Mouse (Mus musculus): ENCODE results near the gene Llgl1. TPM values are rescaled to one million over a fixed set of nuclear protein-coding genes. Genes with fewer than 3 reads are reported as not detected.

The Llgl1 gene
- polyA plus RNA-seq, 1 experiment from 2014 or later = 32.6 TPM

DNA sequence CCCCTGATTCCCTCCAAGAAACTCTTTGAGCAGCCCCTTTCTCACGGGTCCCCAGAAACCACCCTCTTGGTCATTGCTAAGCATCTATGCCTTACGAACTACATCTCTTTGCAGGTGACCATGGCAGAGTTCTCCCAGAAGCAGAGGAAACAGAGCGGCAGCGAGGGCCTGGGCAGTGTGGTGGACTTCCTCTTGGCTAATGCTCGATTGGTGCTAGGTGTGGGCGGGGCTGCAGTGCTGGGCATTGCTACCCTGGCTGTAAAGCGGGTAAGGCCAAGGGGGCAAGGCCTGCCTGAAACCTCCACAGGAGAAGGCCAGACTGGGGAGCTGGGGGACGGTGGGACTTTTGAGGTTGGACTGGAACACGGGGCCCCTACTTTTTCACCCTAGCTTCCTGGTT is 30.6 kb downstream of the Llgl1 start:
- 85% methylated on average over 9 of the region's 9 CpGs for WGBS (ENCODE audit: insufficient replicate concordance)
- no peaks in the 10 kb centered on the region for H3K9me3 ChIP-seq (replicated peaks; ENCODE audit: control insufficient read depth, low read length)
- no peak overlapping the region for H3K4me3 ChIP-seq (ENCODE audit: low read depth, low read length)
- ATAC-seq (replicated peaks; ENCODE audit: insufficient number of reproducible peaks, low FRiP score, low TSS enrichment) = no peak
- no peak overlapping the region for H3K27ac ChIP-seq (ENCODE audit: low read depth, low read length)
- peaks cover 13% of the 10 kb centered on the region; the same call in 1 of the 2 replicates for H3K36me3 ChIP-seq (ENCODE audit: control insufficient read depth, insufficient read depth, low read length)
- no peak overlapping the region for H3K4me2 ChIP-seq
- H3K4me1 ChIP-seq (ENCODE audit: control insufficient read depth, insufficient read depth, low read length) = peaks cover 18% of the 10 kb centered on the region
- no peaks in the 10 kb centered on the region for H3K27me3 ChIP-seq (ENCODE audit: control insufficient read depth, insufficient read depth, low read length)
- H3K9ac ChIP-seq (ENCODE audit: low read depth, low read length) = no peak overlapping the region

DNA sequence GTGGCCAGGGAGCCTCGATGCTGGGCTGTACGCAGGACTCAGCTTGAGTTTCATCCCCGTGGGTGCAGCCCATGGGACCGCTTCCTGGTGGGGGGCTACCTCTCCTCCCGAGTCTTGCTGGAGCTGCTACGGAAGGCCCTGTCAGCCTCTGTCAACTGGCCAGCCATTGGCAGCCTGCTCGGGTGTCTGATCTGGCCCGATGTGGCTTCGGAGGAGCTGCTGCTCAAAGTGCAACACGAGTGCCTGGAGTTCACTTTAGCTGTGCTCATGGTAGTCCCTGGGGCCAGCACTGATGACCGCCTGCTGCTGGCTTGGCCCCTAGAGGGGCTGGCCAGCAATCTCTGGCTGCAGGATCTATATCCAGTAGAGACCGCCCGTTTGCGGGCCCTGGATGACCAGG is 31.7 kb downstream of the Llgl1 start:
- Histone ChIP-seq H3K27me3 (ENCODE audit: control insufficient read depth, insufficient read depth, low read length) (no peaks in the 10 kb centered on the region), H3K9ac (ENCODE audit: low read depth, low read length) (no peak overlapping the region), H3K36me3 (ENCODE audit: control insufficient read depth, insufficient read depth, low read length) (peaks cover 11% of the 10 kb centered on the region; the same call in 1 of the 2 replicates), H3K4me2 (no peak overlapping the region), H3K27ac (ENCODE audit: low read depth, low read length) (no peak overlapping the region), H3K4me1 (ENCODE audit: control insufficient read depth, insufficient read depth, low read length) (peaks cover 14% of the 10 kb centered on the region), H3K4me3 (ENCODE audit: low read depth, low read length) (no peak overlapping the region), H3K9me3 (replicated peaks; ENCODE audit: control insufficient read depth, low read length) (no peaks in the 10 kb centered on the region)
- no peak for ATAC-seq (replicated peaks; ENCODE audit: insufficient number of reproducible peaks, low FRiP score, low TSS enrichment)
- WGBS (ENCODE audit: insufficient replicate concordance) = 85% methylated on average over 14 of the region's 14 CpGs

DNA sequence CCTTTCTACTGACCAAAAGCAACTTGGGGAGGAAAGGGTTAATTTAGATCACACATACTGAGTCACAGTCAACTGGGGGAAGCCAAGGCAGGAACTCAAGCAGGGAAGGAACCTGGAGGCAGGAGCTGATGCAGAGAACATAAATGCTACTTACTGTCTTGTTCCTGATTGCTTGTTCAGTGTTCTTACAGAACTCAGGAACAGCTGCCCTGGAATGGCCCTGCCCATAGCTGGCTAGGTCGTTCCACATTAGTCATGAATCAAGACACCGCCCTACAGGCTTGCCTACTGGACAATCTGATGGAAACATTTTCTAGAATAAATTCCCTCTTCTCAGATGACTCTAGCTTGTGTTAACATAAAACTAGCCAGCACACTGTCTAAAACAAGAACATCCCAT is 34.7 kb downstream of the Llgl1 start:
- peaks cover 2% of the 10 kb centered on the region for H3K4me1 ChIP-seq (ENCODE audit: control insufficient read depth, insufficient read depth, low read length)
- H3K4me2 ChIP-seq = no peak overlapping the region
- H3K9me3 ChIP-seq (replicated peaks; ENCODE audit: control insufficient read depth, low read length) = no peaks in the 10 kb centered on the region
- H3K27ac ChIP-seq (ENCODE audit: low read depth, low read length) = no peak overlapping the region
- peaks cover 14% of the 10 kb centered on the region; the same call in 1 of the 2 replicates for H3K36me3 ChIP-seq (ENCODE audit: control insufficient read depth, insufficient read depth, low read length)
- no peak overlapping the region; the same call in 1 of the 2 replicates for H3K9ac ChIP-seq (ENCODE audit: low read depth, low read length)
- no peaks in the 10 kb centered on the region for H3K27me3 ChIP-seq (ENCODE audit: control insufficient read depth, insufficient read depth, low read length)
- ATAC-seq (replicated peaks; ENCODE audit: insufficient number of reproducible peaks, low FRiP score, low TSS enrichment) = no peak
- no peak overlapping the region for H3K4me3 ChIP-seq (ENCODE audit: low read depth, low read length)
- 70% methylated on average over 2 of the region's 2 CpGs for WGBS (ENCODE audit: insufficient replicate concordance)

DNA sequence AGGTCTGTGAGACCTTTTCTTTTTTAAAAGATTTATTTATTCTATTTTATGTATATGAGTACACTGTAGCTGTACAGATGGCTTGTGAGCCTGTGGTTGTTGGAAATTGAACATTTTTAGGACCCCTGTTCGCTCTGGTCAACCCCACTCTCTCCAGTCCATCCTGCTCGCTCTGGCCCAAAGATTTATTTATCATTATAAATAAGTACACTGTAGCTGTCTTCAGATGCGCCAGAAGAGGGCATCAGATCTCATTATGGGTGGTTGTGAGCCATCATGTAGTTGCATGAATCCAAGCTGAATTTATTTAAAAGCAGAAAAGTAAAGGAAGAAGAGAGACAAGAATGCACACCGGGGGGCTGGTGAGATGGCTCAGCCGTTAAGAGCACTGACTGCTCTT is 35.7 kb downstream of the Llgl1 start:
- Histone ChIP-seq H3K27me3 (ENCODE audit: control insufficient read depth, insufficient read depth, low read length) (no peaks in the 10 kb centered on the region), H3K27ac (ENCODE audit: low read depth, low read length) (no peak overlapping the region), H3K9ac (ENCODE audit: low read depth, low read length) (no peak overlapping the region), H3K4me3 (ENCODE audit: low read depth, low read length) (no peak overlapping the region), H3K9me3 (replicated peaks; ENCODE audit: control insufficient read depth, low read length) (no peaks in the 10 kb centered on the region), H3K4me2 (no peak overlapping the region), H3K4me1 (ENCODE audit: control insufficient read depth, insufficient read depth, low read length) (no peaks in the 10 kb centered on the region), H3K36me3 (ENCODE audit: control insufficient read depth, insufficient read depth, low read length) (peaks cover 16% of the 10 kb centered on the region; the same call in 1 of the 2 replicates)
- no peak for ATAC-seq (replicated peaks; ENCODE audit: insufficient number of reproducible peaks, low FRiP score, low TSS enrichment)
- WGBS (ENCODE audit: insufficient replicate concordance) = 75% methylated on average over 5 of the region's 5 CpGs

DNA sequence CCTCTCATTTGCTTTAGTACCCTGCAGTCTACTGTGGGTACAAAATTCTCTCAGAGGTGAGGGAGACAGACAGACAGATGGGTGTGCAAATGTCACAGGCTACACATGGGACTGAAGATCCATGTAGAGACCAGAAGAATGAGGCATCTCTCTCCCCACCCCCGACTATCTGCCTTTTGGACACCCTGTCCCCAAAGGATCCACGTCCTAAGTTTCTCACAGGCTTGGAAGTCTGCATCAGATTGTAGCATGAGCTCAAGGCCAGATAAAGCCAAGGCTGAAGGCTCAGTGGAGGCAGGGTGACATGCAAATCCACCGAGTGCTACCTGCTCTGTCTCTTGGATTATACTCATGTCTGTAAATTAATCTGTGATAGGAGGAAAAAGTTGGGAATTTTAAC is 37.0 kb downstream of the Llgl1 start:
- Histone ChIP-seq H3K9ac (ENCODE audit: low read depth, low read length) (no peak overlapping the region), H3K27ac (ENCODE audit: low read depth, low read length) (no peak overlapping the region), H3K4me2 (no peak overlapping the region), H3K4me3 (ENCODE audit: low read depth, low read length) (no peak overlapping the region), H3K36me3 (ENCODE audit: control insufficient read depth, insufficient read depth, low read length) (peaks cover 12% of the 10 kb centered on the region), H3K9me3 (replicated peaks; ENCODE audit: control insufficient read depth, low read length) (no peaks in the 10 kb centered on the region), H3K4me1 (ENCODE audit: control insufficient read depth, insufficient read depth, low read length) (no peaks in the 10 kb centered on the region), H3K27me3 (ENCODE audit: control insufficient read depth, insufficient read depth, low read length) (no peaks in the 10 kb centered on the region)
- WGBS (ENCODE audit: insufficient replicate concordance) = 73% methylated on average over 3 of the region's 3 CpGs
- no peak for ATAC-seq (replicated peaks; ENCODE audit: insufficient number of reproducible peaks, low FRiP score, low TSS enrichment)

DNA sequence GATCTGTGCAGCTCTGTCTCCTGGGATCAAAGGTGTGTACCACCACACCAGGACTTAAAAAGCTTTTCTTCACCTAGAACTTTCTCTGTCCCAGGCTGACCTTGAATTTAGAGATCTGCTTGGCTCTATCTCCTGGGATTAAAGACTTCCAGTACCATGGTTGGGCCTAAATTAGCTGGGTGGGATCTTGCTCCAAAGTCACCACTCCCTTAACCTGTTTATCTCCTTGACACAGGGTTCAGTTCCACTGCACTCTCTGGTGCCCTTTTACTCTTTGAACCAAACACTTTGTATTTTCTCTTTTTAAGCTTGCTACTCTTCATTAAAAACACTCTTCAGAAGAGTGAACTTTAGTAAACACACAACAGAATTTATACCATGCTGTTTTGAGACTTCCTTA is 37.9 kb downstream of the Llgl1 start:
- H3K4me3 ChIP-seq (ENCODE audit: low read depth, low read length) = no peak overlapping the region
- H3K36me3 ChIP-seq (ENCODE audit: control insufficient read depth, insufficient read depth, low read length) = peaks cover 17% of the 10 kb centered on the region
- no peaks in the 10 kb centered on the region for H3K4me1 ChIP-seq (ENCODE audit: control insufficient read depth, insufficient read depth, low read length)
- no peak overlapping the region for H3K9ac ChIP-seq (ENCODE audit: low read depth, low read length)
- H3K4me2 ChIP-seq = no peak overlapping the region
- H3K27ac ChIP-seq (ENCODE audit: low read depth, low read length) = no peak overlapping the region
- ATAC-seq (replicated peaks; ENCODE audit: insufficient number of reproducible peaks, low FRiP score, low TSS enrichment) = no peak
- H3K27me3 ChIP-seq (ENCODE audit: control insufficient read depth, insufficient read depth, low read length) = no peaks in the 10 kb centered on the region
- H3K9me3 ChIP-seq (replicated peaks; ENCODE audit: control insufficient read depth, low read length) = no peaks in the 10 kb centered on the region

DNA sequence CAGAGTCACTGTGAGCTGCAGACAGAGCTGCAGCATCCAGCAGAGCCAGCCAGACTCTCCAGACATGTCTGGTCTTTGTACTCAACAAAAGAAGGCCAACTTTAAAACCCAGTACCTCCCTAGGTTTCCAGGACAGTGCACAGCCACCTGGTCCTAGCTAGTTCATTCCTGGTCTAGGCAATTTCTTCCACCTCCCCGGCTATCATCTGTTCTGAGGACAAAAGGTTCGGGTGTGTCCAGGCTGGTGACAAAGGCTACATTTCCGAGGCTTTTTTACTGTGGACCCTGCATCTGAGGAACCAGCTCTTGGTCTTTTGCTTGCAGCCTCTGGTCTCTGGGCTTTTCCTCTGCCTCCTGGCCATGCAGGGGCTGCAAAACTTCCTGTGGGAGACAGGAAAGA is 40.8 kb downstream of the Llgl1 start:
- H3K4me1 ChIP-seq (ENCODE audit: control insufficient read depth, insufficient read depth, low read length) = no peaks in the 10 kb centered on the region
- H3K9ac ChIP-seq (ENCODE audit: low read depth, low read length) = no peak overlapping the region
- ATAC-seq (replicated peaks; ENCODE audit: insufficient number of reproducible peaks, low FRiP score, low TSS enrichment) = no peak
- H3K4me3 ChIP-seq (ENCODE audit: low read depth, low read length) = no peak overlapping the region
- no peaks in the 10 kb centered on the region for H3K27me3 ChIP-seq (ENCODE audit: control insufficient read depth, insufficient read depth, low read length)
- no peak overlapping the region for H3K4me2 ChIP-seq
- no peak overlapping the region for H3K27ac ChIP-seq (ENCODE audit: low read depth, low read length)
- H3K9me3 ChIP-seq (replicated peaks; ENCODE audit: control insufficient read depth, low read length) = no peaks in the 10 kb centered on the region
- peaks cover 23% of the 10 kb centered on the region for H3K36me3 ChIP-seq (ENCODE audit: control insufficient read depth, insufficient read depth, low read length)
- 87% methylated on average over 3 of the region's 3 CpGs for WGBS (ENCODE audit: insufficient replicate concordance)

DNA sequence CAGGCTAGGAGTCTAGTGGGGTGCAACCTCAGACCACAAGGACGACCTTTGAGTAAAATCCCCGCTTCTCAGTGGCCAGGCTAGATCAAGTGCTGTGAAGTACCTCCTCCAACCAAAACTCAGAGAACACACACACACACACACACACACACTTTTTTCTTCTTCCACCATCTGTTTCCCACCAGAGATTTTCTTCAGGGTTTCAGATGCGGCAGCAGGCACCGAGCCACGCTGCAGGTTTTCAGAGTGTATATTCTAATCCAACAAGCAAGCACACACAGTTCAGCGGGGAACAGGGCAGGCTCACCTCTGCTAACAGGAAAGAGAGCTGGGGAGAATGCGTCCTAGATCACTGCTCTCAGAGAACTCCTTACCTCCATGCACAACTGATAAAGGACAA is 56.0 kb downstream of the Llgl1 start:
- WGBS (ENCODE audit: insufficient replicate concordance) = 93% methylated on average over 7 of the region's 7 CpGs
- H3K9ac ChIP-seq (ENCODE audit: low read depth, low read length) = no peak overlapping the region
- H3K27me3 ChIP-seq (ENCODE audit: control insufficient read depth, insufficient read depth, low read length) = no peaks in the 10 kb centered on the region
- H3K36me3 ChIP-seq (ENCODE audit: control insufficient read depth, insufficient read depth, low read length) = peaks cover 37% of the 10 kb centered on the region
- ATAC-seq (replicated peaks; ENCODE audit: insufficient number of reproducible peaks, low FRiP score, low TSS enrichment) = no peak
- H3K4me2 ChIP-seq = no peak overlapping the region
- no peak overlapping the region for H3K4me3 ChIP-seq (ENCODE audit: low read depth, low read length)
- no peak overlapping the region for H3K27ac ChIP-seq (ENCODE audit: low read depth, low read length)
- no peaks in the 10 kb centered on the region for H3K9me3 ChIP-seq (replicated peaks; ENCODE audit: control insufficient read depth, low read length)
- H3K4me1 ChIP-seq (ENCODE audit: control insufficient read depth, insufficient read depth, low read length) = no peaks in the 10 kb centered on the region

DNA sequence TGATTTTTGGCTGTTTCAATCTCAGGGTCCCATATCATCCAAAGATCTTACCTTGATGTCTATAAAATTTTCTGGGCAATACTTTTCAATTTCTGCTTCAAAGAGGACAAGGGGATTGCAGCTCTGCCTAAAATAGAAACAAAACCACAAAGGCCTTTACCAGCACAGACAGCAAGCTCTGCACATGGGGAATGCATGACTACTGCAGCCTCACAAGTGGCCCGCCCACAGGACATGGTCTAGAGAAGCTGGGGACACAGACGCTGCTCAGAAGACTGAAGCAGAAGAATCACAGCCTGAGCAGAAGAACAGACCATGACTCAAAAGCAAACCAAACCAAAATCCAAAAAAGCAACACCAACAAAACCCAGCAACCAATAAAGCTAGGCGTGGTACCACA is 62.2 kb downstream of the Llgl1 start:
- H3K27ac ChIP-seq (ENCODE audit: low read depth, low read length) = no peak overlapping the region
- H3K4me1 ChIP-seq (ENCODE audit: control insufficient read depth, insufficient read depth, low read length) = no peaks in the 10 kb centered on the region
- no peaks in the 10 kb centered on the region for H3K27me3 ChIP-seq (ENCODE audit: control insufficient read depth, insufficient read depth, low read length)
- 81% methylated on average over 3 of the region's 3 CpGs for WGBS (ENCODE audit: insufficient replicate concordance)
- no peak overlapping the region for H3K4me2 ChIP-seq
- ATAC-seq (replicated peaks; ENCODE audit: insufficient number of reproducible peaks, low FRiP score, low TSS enrichment) = no peak
- H3K9me3 ChIP-seq (replicated peaks; ENCODE audit: control insufficient read depth, low read length) = no peaks in the 10 kb centered on the region
- no peak overlapping the region for H3K4me3 ChIP-seq (ENCODE audit: low read depth, low read length)
- peaks cover 14% of the 10 kb centered on the region; the same call in 1 of the 2 replicates for H3K36me3 ChIP-seq (ENCODE audit: control insufficient read depth, insufficient read depth, low read length)
- H3K9ac ChIP-seq (ENCODE audit: low read depth, low read length) = no peak overlapping the region
